Mouse (Mus musculus): ENCODE measurements around the gene Slc25a12.

The Slc25a12 gene

GRCm38 (mm10) chr2:71333986-71334822, 33.3 kb downstream of the Slc25a12 start:
- POLR2A ChIA-PET = interaction anchor here (0.5 to 39.4 kb wide), 48 partner anchors 7 to 673 kb away, joined by 3 to 1307 read pairs (median 4); partner anchors contain the start of genes Dync1i2 (in 2 of the 4), Hat1 (in 2 of the 4), Slc25a12 (in 2 of the 4) and Gorasp2 (in 1 of the 4)
- CTCF ChIA-PET = interaction anchor here in 1 of 4 experiments (1.7 kb wide), 1 partner anchor 10 kb away, joined by 4 read pairs; no protein-coding TSS in a partner anchor

- CTCF ChIA-PET = interaction anchor here in 2 of 4 experiments (0.6 to 0.7 kb wide), 3 partner anchors 9 to 217 kb away, joined by 3 to 4 read pairs (median 3); no protein-coding TSS in a partner anchor
- POLR2A ChIA-PET = interaction anchor here in 3 of 4 experiments (0.6 to 39.4 kb wide), 11 partner anchors 7 to 141 kb away, joined by 3 to 1307 read pairs (median 5); partner anchors contain the start of genes Hat1 (in 1 of the 3) and Slc25a12 (in 1 of the 3)
These were observed 37.8 kb downstream of the Slc25a12 start for GRCm38 (mm10) chr2:71329761-71330160.

GRCm38 (mm10) chr2:71328391-71329160, 39.0 kb downstream of the Slc25a12 start:
- ChIA-PET POLR2A (interaction anchor here in 3 of 4 experiments (0.6 to 39.4 kb wide), 17 partner anchors 8 to 60 kb away, joined by 3 to 1307 read pairs (median 5); partner anchors contain the start of genes Hat1 (in 1 of the 3) and Slc25a12 (in 1 of the 3)), CTCF (interaction anchor here in 2 of 4 experiments (0.7 to 0.9 kb wide), 2 partner anchors 180 to 221 kb away, joined by 3 read pairs; no protein-coding TSS in a partner anchor)

GRCm38 (mm10) chr2:71327715-71328114, 39.8 kb downstream of the Slc25a12 start:
- ChIA-PET POLR2A (interaction anchor here (0.6 to 39.4 kb wide), 20 partner anchors 9 to 936 kb away, joined by 3 to 1307 read pairs (median 4); partner anchors contain the start of genes Hat1 (in 2 of the 4) and Slc25a12 (in 1 of the 4)), CTCF (interaction anchor here (0.7 to 0.9 kb wide), 5 partner anchors 16 to 638 kb away, joined by 3 to 17 read pairs (median 3); no protein-coding TSS in a partner anchor)

- ChIA-PET CTCF (interaction anchor here in 2 of 4 experiments (0.6 to 0.8 kb wide), 2 partner anchors 10 to 17 kb away, joined by 3 to 7 read pairs; no protein-coding TSS in a partner anchor), POLR2A (interaction anchor here (0.7 to 39.4 kb wide), 12 partner anchors 10 to 171 kb away, joined by 3 to 1307 read pairs (median 4); partner anchors contain the start of genes Hat1 (in 1 of the 4) and Slc25a12 (in 1 of the 4))
These were observed 40.6 kb downstream of the Slc25a12 start for GRCm38 (mm10) chr2:71326766-71327464.

GRCm38 (mm10) chr2:71323886-71324285, 43.7 kb downstream of the Slc25a12 start:
- CTCF ChIA-PET = no interaction called here
- POLR2A ChIA-PET = interaction anchor here in 2 of 4 experiments (2.0 to 39.4 kb wide), 3 partner anchors 13 to 34 kb away, joined by 4 to 1307 read pairs (median 71); partner anchors contain the start of gene Slc25a12 (in 1 of the 2)

- CTCF ChIA-PET = no interaction called here
- POLR2A ChIA-PET = interaction anchor here in 2 of 4 experiments (0.8 to 39.4 kb wide), 12 partner anchors 9 to 110 kb away, joined by 3 to 1307 read pairs (median 6); partner anchors contain the start of genes Dync1i2 (in 1 of the 2) and Slc25a12 (in 1 of the 2)
These were observed 46.1 kb downstream of the Slc25a12 start for GRCm38 (mm10) chr2:71321486-71321885.

GRCm38 (mm10) chr2:71316116-71316789, 51.3 kb downstream of the Slc25a12 start:
- CTCF ChIA-PET = interaction anchor here in 1 of 4 experiments (0.6 kb wide), 1 partner anchor 11 kb away, joined by 7 read pairs; no protein-coding TSS in a partner anchor
- POLR2A ChIA-PET = interaction anchor here in 2 of 4 experiments (0.7 to 1.6 kb wide), 5 partner anchors 8 to 56 kb away, joined by 3 to 8 read pairs (median 4); no protein-coding TSS in a partner anchor

GRCm38 (mm10) chr2:71315022-71315421, 52.5 kb downstream of the Slc25a12 start:
- POLR2A ChIA-PET = interaction anchor here in 1 of 4 experiments (0.8 to 1.5 kb wide), 3 partner anchors 10 to 13 kb away, joined by 3 to 5 read pairs (median 3); no protein-coding TSS in a partner anchor
- CTCF ChIA-PET = no interaction called here

GRCm38 (mm10) chr2:71314080-71314479, 53.5 kb downstream of the Slc25a12 start:
- ChIA-PET POLR2A (interaction anchor here in 1 of 4 experiments (0.6 to 1.5 kb wide), 3 partner anchors 10 to 14 kb away, joined by 3 to 5 read pairs (median 4); no protein-coding TSS in a partner anchor), CTCF (interaction anchor here in 1 of 4 experiments (0.6 kb wide), 1 partner anchor 13 kb away, joined by 3 read pairs; no protein-coding TSS in a partner anchor)

- ChIA-PET CTCF (interaction anchor here in 1 of 4 experiments (1.1 kb wide), 1 partner anchor 35 kb away, joined by 4 read pairs; no protein-coding TSS in a partner anchor), POLR2A (interaction anchor here in 3 of 4 experiments (0.6 to 1.5 kb wide), 10 partner anchors 10 to 793 kb away, joined by 3 to 8 read pairs (median 4); no protein-coding TSS in a partner anchor)
These were observed 55.5 kb downstream of the Slc25a12 start for GRCm38 (mm10) chr2:71312067-71312466.

- POLR2A ChIA-PET = interaction anchor here in 3 of 4 experiments (0.6 to 4.4 kb wide), 11 partner anchors 12 to 1412 kb away, joined by 3 to 24 read pairs (median 3); no protein-coding TSS in a partner anchor
- CTCF ChIA-PET = interaction anchor here in 1 of 4 experiments (0.6 kb wide), 1 partner anchor 1183 kb away, joined by 3 read pairs; no protein-coding TSS in a partner anchor
These were observed 57.8 kb downstream of the Slc25a12 start for GRCm38 (mm10) chr2:71309726-71310125.

GRCm38 (mm10) chr2:71306357-71306756, 61.2 kb downstream of the Slc25a12 start:
- CTCF ChIA-PET = no interaction called here
- POLR2A ChIA-PET = interaction anchor here in 1 of 4 experiments (0.9 to 4.4 kb wide), 5 partner anchors 10 to 43 kb away, joined by 3 to 24 read pairs (median 4); no protein-coding TSS in a partner anchor

- ChIA-PET POLR2A (interaction anchor here in 1 of 4 experiments (0.6 to 2.2 kb wide), 4 partner anchors 10 to 259 kb away, joined by 3 to 5 read pairs (median 4); no protein-coding TSS in a partner anchor), CTCF (interaction anchor here in 1 of 4 experiments (0.6 to 1.2 kb wide), 2 partner anchors 20 to 247 kb away, joined by 3 read pairs; no protein-coding TSS in a partner anchor)
These were observed 62.7 kb downstream of the Slc25a12 start for GRCm38 (mm10) chr2:71304821-71305220.

- ChIA-PET CTCF (interaction anchor here in 1 of 4 experiments (0.6 kb wide), 2 partner anchors 52 to 121 kb away, joined by 4 to 5 read pairs; no protein-coding TSS in a partner anchor), POLR2A (interaction anchor here in 3 of 4 experiments (0.6 to 4.1 kb wide), 12 partner anchors 13 to 304 kb away, joined by 3 to 24 read pairs (median 3); partner anchors contain the start of gene Dync1i2 (in 1 of the 3))
These were observed 64.3 kb downstream of the Slc25a12 start for GRCm38 (mm10) chr2:71303221-71303620.

All from embryonic stem cell, embryonic (primary cell).